Mouse (Mus musculus): ENCODE measurements at regions not wholly inside any gene's neighbourhood (a gene's known extent, or its start where the extent isn't known, plus 50 kb on each side); places are given as distances from the start of the nearest gene placed in this dataset.
"Not testable (repeated sequence)": the region's sequence is repeated elsewhere in the genome, so short reads cannot be mapped to it uniquely, and the experiment has no call there.

- DNase-seq (ENCODE audit: low spot score) = no peak
These were observed 166.4 kb downstream of the Opa1 start for GRCm38 (mm10) chr16:29745486-29745885.

- DNase-seq (ENCODE audit: low spot score) = no peak
These were observed 167.1 kb downstream of the Opa1 start for GRCm38 (mm10) chr16:29746245-29746644.

DNA sequence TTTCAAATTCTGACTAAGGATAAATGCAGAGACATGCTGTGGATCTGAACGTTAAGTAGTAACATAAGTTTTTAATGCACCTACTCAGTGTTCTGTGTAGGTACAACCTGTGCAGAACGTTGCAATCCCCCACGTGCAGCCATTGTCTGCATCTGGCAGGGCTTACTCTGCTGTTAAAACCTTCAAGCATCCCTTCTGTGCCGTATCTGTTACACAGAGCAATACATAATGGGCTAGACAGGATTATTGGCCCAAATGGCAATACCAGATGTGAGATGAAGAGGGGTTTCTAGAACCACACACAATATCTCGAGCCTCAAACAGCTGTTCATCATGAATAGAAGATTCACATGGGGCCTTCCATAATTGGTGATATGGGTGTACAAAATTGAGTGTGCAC is 170.0 kb downstream of the Opa1 start:
- no peak for DNase-seq (ENCODE audit: low spot score)

GRCm38 (mm10) chr16:29754579-29755199 is 175.6 kb downstream of the Opa1 start:
- no peak for DNase-seq (ENCODE audit: low spot score)

GRCm38 (mm10) chr16:29758246-29758645 is 179.1 kb downstream of the Opa1 start:
- no peak for DNase-seq (ENCODE audit: low spot score)

- DNase-seq (ENCODE audit: low spot score) = no peak
These were observed 180.3 kb downstream of the Opa1 start for GRCm38 (mm10) chr16:29759416-29759815.

- DNase-seq (ENCODE audit: low spot score) = peak; percentile 25
These were observed 181.5 kb downstream of the Opa1 start for GRCm38 (mm10) chr16:29760627-29761026.

- DNase-seq (ENCODE audit: low spot score) = peak; percentile 65
These were observed 182.7 kb downstream of the Opa1 start for GRCm38 (mm10) chr16:29761779-29762277.

- DNase-seq (ENCODE audit: low spot score) = no peak
These were observed 185.2 kb downstream of the Opa1 start for GRCm38 (mm10) chr16:29764376-29764775.

DNA sequence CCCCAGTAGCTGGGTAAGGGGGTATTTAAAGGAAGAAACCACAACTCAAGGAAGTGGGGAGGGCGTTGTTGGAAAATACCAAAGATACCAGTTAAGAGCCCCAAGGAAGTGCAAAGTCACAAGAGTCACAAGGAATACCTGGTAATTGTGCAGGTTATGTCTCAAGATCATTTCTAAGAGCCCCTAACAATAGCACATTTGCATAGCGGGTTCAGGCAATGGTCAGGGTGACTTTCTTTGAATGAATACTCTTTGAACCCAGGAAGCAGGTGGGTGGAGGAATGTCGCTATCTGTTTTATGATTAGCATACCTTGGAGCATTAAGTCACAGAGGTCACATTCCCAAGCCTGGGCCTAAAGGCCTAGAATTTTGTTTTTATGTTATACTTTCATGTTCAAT is 186.7 kb downstream of the Opa1 start:
- DNase-seq (ENCODE audit: low spot score) = not testable (repeated sequence)

GRCm38 (mm10) chr16:29771320-29771719 is 192.2 kb downstream of the Opa1 start:
- DNase-seq (ENCODE audit: low spot score) = no peak

- no peak for DNase-seq (ENCODE audit: low spot score)
These were observed 192.8 kb downstream of the Opa1 start for GRCm38 (mm10) chr16:29771728-29772608.

DNA sequence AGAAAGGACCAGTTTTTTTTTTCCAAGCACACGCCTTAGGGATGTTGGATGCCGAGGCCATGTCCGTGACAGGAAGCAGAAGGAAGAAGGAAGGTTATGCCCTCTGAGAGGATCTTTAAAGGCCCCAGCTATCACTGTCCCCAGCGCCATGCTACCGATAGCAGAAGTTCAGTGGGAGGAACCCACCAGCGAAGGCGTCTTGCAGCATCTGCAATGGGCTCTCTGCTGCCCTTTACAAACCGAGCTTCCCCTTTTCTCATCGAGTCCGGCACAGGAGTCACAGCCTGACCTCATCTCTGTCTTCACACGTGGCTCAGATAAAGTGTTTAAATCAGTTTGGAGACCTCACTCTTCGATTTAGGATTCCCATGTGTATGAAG is 193.5 kb downstream of the Opa1 start:
- no peak for DNase-seq (ENCODE audit: low spot score)

DNA sequence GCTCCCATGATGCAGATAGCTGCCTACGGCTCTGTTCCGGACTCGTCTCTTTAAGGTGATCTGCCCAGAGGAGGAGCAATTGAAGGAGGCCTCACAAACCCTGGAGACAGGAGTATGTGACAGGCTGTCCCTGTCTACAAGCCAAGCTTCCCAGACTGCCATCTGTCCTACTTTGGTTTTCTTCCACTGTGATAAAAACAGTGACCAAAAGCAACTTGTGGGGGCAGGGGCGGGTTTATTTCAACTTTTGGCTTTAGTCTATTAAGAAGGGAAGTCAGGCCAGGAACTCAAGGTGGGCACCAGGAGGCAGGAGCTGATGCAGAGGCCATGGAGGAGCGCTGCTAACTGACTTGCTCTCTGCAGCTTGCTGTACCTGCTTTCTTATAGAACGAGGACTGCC is 193.9 kb downstream of the Opa1 start:
- no peak for DNase-seq (ENCODE audit: low spot score)

DNA sequence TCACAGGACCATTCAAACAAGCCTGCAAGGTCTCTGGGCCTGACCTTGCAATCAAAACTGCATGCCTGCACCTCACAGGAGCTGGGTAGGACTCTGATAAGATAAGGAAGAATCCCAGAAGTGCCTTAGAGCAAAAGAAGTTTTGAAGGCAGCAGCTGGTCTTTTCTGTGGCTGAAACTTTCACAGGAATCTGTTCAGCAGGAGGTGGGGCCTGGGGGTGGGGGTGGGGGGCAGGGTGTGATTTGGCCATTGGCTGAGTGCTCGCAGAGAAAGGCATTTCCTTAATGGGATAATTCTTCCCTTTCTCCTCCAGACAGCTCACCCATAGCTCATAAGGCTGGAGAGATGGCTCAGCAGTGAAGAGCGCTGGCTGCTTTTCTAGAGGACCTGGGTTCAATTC is 195.8 kb downstream of the Opa1 start:
- no peak for DNase-seq (ENCODE audit: low spot score)

GRCm38 (mm10) chr16:29775879-29776278 is 196.7 kb downstream of the Opa1 start:
- no peak for DNase-seq (ENCODE audit: low spot score)

- DNase-seq (ENCODE audit: low spot score) = peak; percentile 8
These were observed 203.3 kb downstream of the Opa1 start for GRCm38 (mm10) chr16:29782441-29782840.

- DNase-seq (ENCODE audit: low spot score) = peak; percentile 1
These were observed 206.0 kb downstream of the Opa1 start for GRCm38 (mm10) chr16:29785114-29785513.

DNA sequence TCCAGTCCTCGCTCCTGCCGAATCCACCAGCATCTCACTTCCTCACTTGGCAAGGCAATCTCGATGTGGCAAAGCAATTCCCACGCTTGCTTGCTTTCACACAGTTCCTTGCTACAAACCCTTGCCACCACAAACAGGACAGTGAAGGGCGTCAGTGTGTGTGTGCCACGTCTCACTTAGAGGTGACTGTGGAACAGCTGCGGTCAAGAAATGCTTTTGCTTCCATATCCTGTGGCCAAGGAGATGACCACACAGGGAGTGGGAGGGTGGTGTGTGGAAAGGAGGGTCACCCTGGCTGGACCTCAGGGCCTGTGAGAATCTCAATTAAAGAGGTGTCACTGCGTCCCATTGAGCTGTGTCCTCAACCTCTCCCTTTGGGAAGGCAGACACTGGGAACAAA is 207.4 kb downstream of the Opa1 start:
- no peak for DNase-seq (ENCODE audit: low spot score)

GRCm38 (mm10) chr16:29787633-29788511 is 208.7 kb downstream of the Opa1 start:
- DNase-seq (ENCODE audit: low spot score) = no peak

- DNase-seq (ENCODE audit: low spot score) = no peak
These were observed 210.9 kb downstream of the Opa1 start for GRCm38 (mm10) chr16:29790064-29790463.

- no peak for DNase-seq (ENCODE audit: low spot score)
These were observed 220.1 kb downstream of the Opa1 start for GRCm38 (mm10) chr16:29799250-29799649.

All from ovary, postnatal 36 days (tissue).